Mouse (Mus musculus) MEL (cell line): ENCODE measurements at regions not wholly inside any gene's neighbourhood (a gene's known extent, or its start where the extent isn't known, plus 50 kb on each side); places are given as distances from the start of the nearest gene placed in this dataset.

Experiments
- DNase-seq: peaks from one replicate; pipeline ENCODE4 v3.0.0; 2011; ENCODE audit warnings: low read depth, low spot score
- H3K27ac ChIP-seq: 2 replicates; pipeline ENCODE4 v1.5.1; 2012; ENCODE audit warnings: low read depth, mild to moderate bottlenecking, control low read depth, low read length, moderate library complexity; ENCODE audit not compliant: control insufficient read depth
- H3K27me3 ChIP-seq, 2 experiments: fragments of 150-350 bp in 1 of 2; sonication (generic) in 1 of 2; 2 replicates each; pipeline ENCODE4 v1.6.1; 2012; ENCODE audit warnings: low read length in 2 of 2, mild to moderate bottlenecking in 2 of 2, improper control_type of control experiment in 1 of 2, moderate library complexity in 1 of 2; ENCODE audit not compliant: insufficient read depth in 2 of 2, control insufficient read depth in 1 of 2
- H3K36me3 ChIP-seq, 2 experiments: 2 replicates each; pipeline ENCODE4 v1.6.1; 2012 to 2014; ENCODE audit warnings: low read length in 2 of 2, improper control_type of control experiment in 1 of 2, inconsistent platforms in 1 of 2, mild to moderate bottlenecking in 1 of 2; ENCODE audit not compliant: insufficient read depth in 2 of 2, control insufficient read depth in 1 of 2
- H3K4me1 ChIP-seq, 2 experiments: fragments of 150-350 bp in 1 of 2; sonication (generic) in 1 of 2; 2 replicates each; pipeline ENCODE4 v1.6.1; 2012; ENCODE audit warnings: low read length in 2 of 2, improper control_type of control experiment in 1 of 2, mild to moderate bottlenecking in 1 of 2; ENCODE audit not compliant: insufficient read depth in 2 of 2, control insufficient read depth in 1 of 2
- H3K4me3 ChIP-seq, 2 experiments: fragments of 150-350 bp in 1 of 2; sonication (generic) in 1 of 2; 2 replicates each; pipeline ENCODE4 v1.5.1; 2012; ENCODE audit warnings: low read depth in 2 of 2, low read length in 2 of 2, mild to moderate bottlenecking in 2 of 2, moderate library complexity in 2 of 2, control low read depth in 1 of 2, improper control_type of control experiment in 1 of 2; ENCODE audit not compliant: control insufficient read depth in 1 of 2, insufficient read depth in 1 of 2
- H3K79me2 ChIP-seq: 2 replicates; pipeline ENCODE4 v1.6.1; 2012; ENCODE audit warnings: mild to moderate bottlenecking, low read length, moderate library complexity; ENCODE audit not compliant: control insufficient read depth, poor library complexity, insufficient read depth
- H3K9ac ChIP-seq: 2 replicates; pipeline ENCODE4 v1.6.1; 2012; ENCODE audit warnings: low read depth, mild to moderate bottlenecking, control low read depth, low read length, moderate library complexity; ENCODE audit not compliant: control insufficient read depth, poor library complexity, severe bottlenecking
- H3K9me3 ChIP-seq: fragments of 150-350 bp; sonication (generic); replicated peaks from 2 replicates; pipeline ENCODE4 v1.6.1; 2012; ENCODE audit warnings: mild to moderate bottlenecking, low read length, improper control_type of control experiment, moderate library complexity; ENCODE audit not compliant: insufficient read depth
- BHLHE40 ChIP-seq: IDR thresholded peaks from 2 replicates; pipeline ENCODE4 v1.6.1; 2012; ENCODE audit warnings: low read depth, mild to moderate bottlenecking, inconsistent platforms, low read length, improper control_type of control experiment, borderline replicate concordance
- CHD1 ChIP-seq: IDR thresholded peaks from 2 replicates; pipeline ENCODE4 v1.6.1; 2012; ENCODE audit warnings: low read depth, mild to moderate bottlenecking, inconsistent platforms, low read length, improper control_type of control experiment
- CHD2 ChIP-seq: IDR thresholded peaks from 2 replicates; pipeline ENCODE4 v1.6.1; 2011; ENCODE audit warnings: low read length, improper control_type of control experiment
- CTCF ChIP-seq, 3 experiments: IDR thresholded peaks in 2 of 3; conservative IDR thresholded peaks in 1 of 3; 2 replicates each; pipeline ENCODE4 v1.5.1; 2011 to 2012; ENCODE audit warnings: low read length in 3 of 3, low read depth in 2 of 3, mild to moderate bottlenecking in 2 of 3, improper control_type of control experiment in 1 of 3, inconsistent platforms in 1 of 3, mixed read lengths in 1 of 3, moderate library complexity in 1 of 3; ENCODE audit not compliant: control insufficient read depth in 1 of 3, insufficient read depth in 1 of 3, poor library complexity in 1 of 3, severe bottlenecking in 1 of 3
- GATA1 ChIP-seq: IDR thresholded peaks from 2 replicates; pipeline ENCODE4 v1.6.1; 2011; ENCODE audit warnings: low read depth, low read length, improper control_type of control experiment
- HCFC1 ChIP-seq: IDR thresholded peaks from 2 replicates; pipeline ENCODE4 v1.6.1; 2012; ENCODE audit warnings: low read depth, mild to moderate bottlenecking, inconsistent platforms, low read length, improper control_type of control experiment, moderate library complexity
- JUND ChIP-seq: IDR thresholded peaks from 2 replicates; pipeline ENCODE4 v1.6.1; 2011; ENCODE audit warnings: low read depth, mild to moderate bottlenecking, improper control_type of control experiment, low read length
- KAT2A ChIP-seq: conservative IDR thresholded peaks from 2 replicates; pipeline ENCODE4 v1.6.1; 2012; ENCODE audit warnings: low read depth, low read length, improper control_type of control experiment, inconsistent platforms
- MAX ChIP-seq: IDR thresholded peaks from 2 replicates; pipeline ENCODE4 v1.6.1; 2011; ENCODE audit warnings: low read length, improper control_type of control experiment
- MEF2A ChIP-seq: IDR thresholded peaks from 2 replicates; pipeline ENCODE4 v1.6.1; 2014; ENCODE audit warnings: low read depth, mild to moderate bottlenecking, inconsistent platforms, low read length, improper control_type of control experiment; ENCODE audit not compliant: poor library complexity, insufficient replicate concordance, severe bottlenecking; ENCODE audit errors: extremely low read depth
- MYC ChIP-seq: IDR thresholded peaks from 2 replicates; pipeline ENCODE4 v1.6.1; 2011; ENCODE audit warnings: low read depth, mild to moderate bottlenecking, low read length, improper control_type of control experiment, moderate library complexity
- NELFE ChIP-seq: IDR thresholded peaks from 2 replicates; pipeline ENCODE4 v1.6.1; 2011; ENCODE audit warnings: low read depth, low read length, improper control_type of control experiment
- POLR2AphosphoS2 ChIP-seq: IDR thresholded peaks from 2 replicates; pipeline ENCODE4 v1.6.1; 2011; ENCODE audit warnings: low read length, improper control_type of control experiment
- POLR2AphosphoS5 ChIP-seq: IDR thresholded peaks from 2 replicates; pipeline ENCODE4 v1.6.1; 2012; ENCODE audit warnings: low read depth, borderline replicate concordance, mild to moderate bottlenecking, inconsistent platforms, low read length, moderate library complexity, mixed read lengths
- RCOR1 ChIP-seq: IDR thresholded peaks from 2 replicates; pipeline ENCODE4 v1.6.1; 2012; ENCODE audit warnings: low read depth, mild to moderate bottlenecking, inconsistent platforms, low read length, improper control_type of control experiment
- SMC3 ChIP-seq: IDR thresholded peaks from 2 replicates; pipeline ENCODE4 v1.6.1; 2011; ENCODE audit warnings: low read depth, low read length, improper control_type of control experiment
- TAL1 ChIP-seq: IDR thresholded peaks from 2 replicates; pipeline ENCODE4 v1.6.1; 2012; ENCODE audit warnings: mild to moderate bottlenecking, inconsistent platforms, low read length, moderate library complexity, mixed read lengths
- TBP ChIP-seq: IDR thresholded peaks from 2 replicates; pipeline ENCODE4 v1.8.0; 2011; ENCODE audit warnings: low read depth, low read length, improper control_type of control experiment
- TCF12 ChIP-seq: IDR thresholded peaks from 2 replicates; pipeline ENCODE4 v1.6.1; 2014; ENCODE audit warnings: low read depth, mild to moderate bottlenecking, inconsistent platforms, low read length, improper control_type of control experiment, moderate library complexity
- USF1 ChIP-seq: IDR thresholded peaks from 2 replicates; pipeline ENCODE4 v1.6.1; 2014; ENCODE audit warnings: low read depth, mild to moderate bottlenecking, inconsistent platforms, low read length, improper control_type of control experiment, moderate library complexity
- ZC3H11A ChIP-seq: IDR thresholded peaks from 2 replicates; pipeline ENCODE4 v1.6.1; 2012; ENCODE audit warnings: low read depth, mild to moderate bottlenecking, inconsistent platforms, low read length, improper control_type of control experiment
- ZMIZ1 ChIP-seq: IDR thresholded peaks from 2 replicates; pipeline ENCODE4 v1.6.1; 2012; ENCODE audit warnings: low read depth, mild to moderate bottlenecking, inconsistent platforms, low read length, improper control_type of control experiment, moderate library complexity
- ZNF384 ChIP-seq: IDR thresholded peaks from 2 replicates; pipeline ENCODE4 v1.6.1; 2012; ENCODE audit warnings: low read depth, mild to moderate bottlenecking, inconsistent platforms, low read length, improper control_type of control experiment

DNA sequence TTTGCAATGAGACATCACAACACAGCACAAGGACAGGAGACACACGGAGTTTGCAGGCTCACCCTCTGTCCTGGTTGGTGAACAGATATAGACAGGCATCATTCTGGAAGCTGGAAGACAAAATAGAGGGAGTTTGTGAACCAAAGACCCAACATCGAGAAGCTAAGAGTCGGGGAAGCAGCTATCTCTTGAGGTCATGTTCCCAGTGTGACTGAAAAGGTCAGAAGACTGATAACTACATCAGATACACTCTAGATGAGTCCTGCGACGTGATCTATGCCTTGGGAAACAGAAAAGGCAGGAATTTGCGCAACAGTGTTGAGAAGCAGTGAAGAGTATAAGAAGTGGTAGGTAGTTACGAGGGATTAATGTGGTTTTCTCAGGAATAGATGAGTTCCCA lies 171.2 kb downstream of the Ifng start:
- no peaks in the 10 kb centered on the region for H3K36me3 ChIP-seq
- no peaks in the 10 kb centered on the region for H3K4me1 ChIP-seq
- no peak overlapping the region for H3K4me3 ChIP-seq
- H3K27ac ChIP-seq, result no peak overlapping the region
- no peak overlapping the region for H3K9ac ChIP-seq
- no peak for TF ChIP-seq CHD1
- no peak for TF ChIP-seq GATA1
- no peak for TF ChIP-seq CTCF (IDR thresholded peaks at IDR 0.05 in 2 of 3, conservative IDR thresholded peaks at IDR 0.05 in 1 of 3; ENCODE audit: control insufficient read depth in 1 of 3, insufficient read depth in 1 of 3, low read depth in 2 of 3, low read length in 3 of 3, poor library complexity in 1 of 3, severe bottlenecking in 1 of 3)
- no peak for TF ChIP-seq RCOR1
- no peak for TF ChIP-seq NELFE
- no peak for TF ChIP-seq MYC
- no peak for TF ChIP-seq USF1
- TF ChIP-seq, all 39 proteins: peak for 0
- no peaks in the 10 kb centered on the region for H3K79me2 ChIP-seq
- no peaks in the 10 kb centered on the region for H3K27me3 ChIP-seq
- H3K9me3 ChIP-seq, result no peaks in the 10 kb centered on the region
- DNase-seq, result no peak

DNA sequence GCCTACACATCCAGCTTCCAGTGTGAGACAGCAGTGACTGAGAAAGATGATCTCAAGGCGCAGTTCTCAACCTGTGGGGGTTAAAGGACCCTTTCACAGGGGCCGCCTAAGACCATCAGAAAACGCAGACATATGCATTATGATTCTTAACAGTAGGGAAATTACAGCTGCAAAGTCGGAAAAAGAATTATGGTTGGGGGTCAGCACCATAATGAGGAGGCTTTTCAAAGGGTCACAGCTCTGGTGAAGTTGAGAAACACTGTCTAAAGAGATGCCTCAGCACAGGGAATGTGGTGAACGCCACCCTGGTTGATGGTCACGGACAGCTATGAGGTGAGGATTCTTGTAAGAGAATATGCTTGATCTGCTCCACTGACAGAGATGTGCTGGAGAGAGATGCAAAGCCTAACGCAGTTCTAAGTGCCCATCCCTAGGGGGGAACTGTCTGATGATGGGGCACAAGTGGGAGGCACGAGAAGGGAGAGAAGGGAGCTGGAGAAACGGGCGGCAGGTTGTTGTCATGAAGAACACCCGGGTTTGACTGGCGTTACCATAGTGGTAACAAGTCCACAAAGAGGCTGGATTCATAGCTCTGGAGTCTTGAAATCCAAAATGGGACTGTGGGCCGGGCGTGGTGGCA lies 172.3 kb downstream of the Ifng start:
- DNase-seq, result no peak
- no peak for TF ChIP-seq ZMIZ1
- TF ChIP-seq HCFC1, result no peak
- TF ChIP-seq SMC3, result no peak
- TF ChIP-seq KAT2A, result no peak
- no peak for TF ChIP-seq GATA1
- no peak for TF ChIP-seq MYC
- no peak for TF ChIP-seq TCF12
- no peak for TF ChIP-seq ZNF384
- no peaks in the 10 kb centered on the region for H3K79me2 ChIP-seq

DNA sequence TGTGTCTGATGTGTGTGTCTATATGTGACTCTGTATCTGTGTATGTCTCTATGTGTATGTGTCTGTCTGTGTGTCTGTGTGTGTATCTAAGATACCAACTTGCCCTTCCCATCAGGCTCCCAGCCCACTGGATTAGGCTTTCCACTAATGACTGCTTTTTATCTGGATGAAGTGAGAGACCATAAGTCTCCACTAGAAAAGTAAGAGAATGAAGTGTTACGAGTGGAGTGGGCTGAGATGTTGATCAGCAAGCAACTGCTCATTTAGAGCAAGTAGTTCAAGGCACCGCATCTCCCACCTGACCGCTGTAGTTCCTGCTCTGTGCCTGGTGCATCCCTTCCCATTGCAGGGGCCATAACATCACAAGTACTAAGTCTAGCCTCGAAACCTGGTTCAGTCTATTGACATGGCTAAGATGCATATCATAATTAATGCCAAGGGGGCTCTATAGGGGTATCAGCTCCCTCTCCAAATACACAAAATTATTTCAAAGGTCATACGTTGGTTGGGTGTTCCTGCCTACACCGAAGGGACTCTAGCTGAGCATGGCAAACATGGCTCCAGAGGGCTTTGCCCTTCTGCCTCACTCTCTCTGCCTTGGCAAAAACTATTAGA lies 173.5 kb downstream of the Ifng start:
- H3K27me3 ChIP-seq, result no peaks in the 10 kb centered on the region
- no peak for DNase-seq

More for the DNA sequence above, 172.3 kb downstream of the Ifng start:
- Histone ChIP-seq H3K9ac (no peak overlapping the region), H3K4me3 (no peak overlapping the region), H3K27me3 (no peaks in the 10 kb centered on the region), H3K36me3 (no peaks in the 10 kb centered on the region), H3K27ac (no peak overlapping the region), H3K4me1 (no peaks in the 10 kb centered on the region), H3K9me3 (no peaks in the 10 kb centered on the region)

More for the DNA sequence above, 173.5 kb downstream of the Ifng start:
- TF ChIP-seq POLR2AphosphoS5 (no peak), CHD2 (no peak), TAL1 (no peak), POLR2AphosphoS2 (no peak), TBP (no peak), TCF12 (no peak), BHLHE40 (no peak), USF1 (no peak), KAT2A (no peak), JUND (no peak), MEF2A (no peak), MAX (no peak), ZC3H11A (no peak), CHD1 (no peak), CTCF (IDR thresholded peaks at IDR 0.05 in 2 of 3, conservative IDR thresholded peaks at IDR 0.05 in 1 of 3; ENCODE audit: control insufficient read depth in 1 of 3, insufficient read depth in 1 of 3, low read depth in 2 of 3, low read length in 3 of 3, poor library complexity in 1 of 3, severe bottlenecking in 1 of 3) (no peak), HCFC1 (no peak)
- Histone ChIP-seq H3K4me1 (no peaks in the 10 kb centered on the region), H3K9ac (no peak overlapping the region), H3K79me2 (no peaks in the 10 kb centered on the region), H3K9me3 (no peaks in the 10 kb centered on the region), H3K27ac (no peak overlapping the region), H3K36me3 (no peaks in the 10 kb centered on the region), H3K4me3 (no peak overlapping the region)
